Mouse (Mus musculus) brain, embryonic 14.5 days (tissue): ENCODE measurements at regions not wholly inside any gene's neighbourhood (a gene's known extent, or its start where the extent isn't known, plus 50 kb on each side); places are given as distances from the start of the nearest gene placed in this dataset.

Experiments used
- CTCF ChIP-seq: fragments of 200-500 bp; IDR thresholded peaks from 2 replicates; pipeline ENCODE4 v1.5.1; 2012; ENCODE audit warnings: inconsistent platforms, mild to moderate bottlenecking, moderate library complexity, borderline replicate concordance; ENCODE audit not compliant: insufficient read depth, insufficient read length; ENCODE audit errors: extremely low read depth
- POLR2A ChIP-seq: fragments of 200-500 bp; IDR thresholded peaks from 2 replicates; pipeline ENCODE4 v1.6.1; 2012; ENCODE audit warnings: mild to moderate bottlenecking, inconsistent platforms, borderline replicate concordance; ENCODE audit not compliant: poor library complexity, insufficient read depth, insufficient read length, severe bottlenecking; ENCODE audit errors: extremely low read depth

GRCm38 (mm10) chr13:101244326-101244725, 411.1 kb upstream of the Slc30a5 start:
- TF ChIP-seq POLR2A (no peak), CTCF (no peak)
